Mouse (Mus musculus) lung, postnatal 0 days (tissue): ENCODE measurements around the gene Maco1.

Source experiments
- CTCF ChIP-seq: IDR thresholded peaks from 2 replicates; pipeline ENCODE4 v1.5.1; 2016; ENCODE audit warnings: antibody characterized with exemption, mild to moderate bottlenecking
- EP300 ChIP-seq: IDR thresholded peaks from 2 replicates; pipeline ENCODE4 v1.6.1; 2016; ENCODE audit warnings: antibody characterized with exemption, mild to moderate bottlenecking, control low read depth

DNA sequence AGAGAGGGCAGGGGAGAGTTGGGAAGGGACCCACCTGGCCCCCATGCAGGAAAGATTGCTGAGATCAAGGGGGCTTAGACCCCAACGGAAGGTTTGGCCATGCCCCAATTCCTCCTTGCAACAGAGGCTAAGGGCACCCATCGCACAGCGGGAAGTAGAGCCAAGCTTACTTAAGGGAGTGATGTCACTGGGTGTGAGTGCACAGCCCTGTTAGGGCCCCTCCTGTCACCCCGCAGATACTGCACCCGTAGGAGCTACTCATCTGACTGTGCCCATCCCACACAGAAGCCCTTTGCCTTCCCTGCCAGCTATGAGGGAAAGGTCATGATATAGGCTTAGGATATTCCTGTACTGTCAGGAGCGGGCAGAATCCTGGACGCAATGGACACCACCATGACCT, 93.6 kb downstream of the Maco1 start:
- TF ChIP-seq CTCF, result no peak
- TF ChIP-seq EP300, result no peak
